Mouse (Mus musculus) midbrain, postnatal 0 days (tissue): ENCODE results near the gene Plppr5. TPM values are rescaled to one million over a fixed set of nuclear protein-coding genes. Genes with fewer than 3 reads are reported as not detected.

ENCODE experiments used
- ATAC-seq: fragments of 200-750 bp; cut with Nextera tagmentation; 2 replicates; pipeline ENCODE4 v1.8.0; 2017; ENCODE audit warnings: moderate number of reproducible peaks, mild to moderate bottlenecking, moderate TSS enrichment, moderate library complexity; ENCODE audit not compliant: low FRiP score
- DNase-seq: peaks from one replicate; pipeline ENCODE4 v3.0.0-alpha.2; 2015; ENCODE audit warnings: low spot score
- H3K27ac ChIP-seq: fragments of 300-500 bp; sonication (generic); 2 replicates; pipeline ENCODE4 v1.5.1; 2014; ENCODE audit warnings: low read depth, mild to moderate bottlenecking, low read length, mixed read lengths
- H3K27me3 ChIP-seq: fragments of 300-500 bp; sonication (generic); 2 replicates; pipeline ENCODE4 v1.6.1; 2014; ENCODE audit warnings: low read length, control low read depth, mixed read lengths; ENCODE audit not compliant: insufficient read depth
- H3K36me3 ChIP-seq: fragments of 300-500 bp; sonication (generic); 2 replicates; pipeline ENCODE4 v1.6.1; 2014; ENCODE audit warnings: low read length, control low read depth, mixed read lengths; ENCODE audit not compliant: insufficient read depth
- H3K4me1 ChIP-seq: fragments of 300-500 bp; sonication (generic); 2 replicates; pipeline ENCODE4 v1.6.1; 2014; ENCODE audit warnings: mild to moderate bottlenecking, control low read depth, antibody characterized with exemption, low read length, mixed read lengths; ENCODE audit not compliant: insufficient read depth
- H3K4me2 ChIP-seq: fragments of 300-500 bp; sonication (generic); 2 replicates; pipeline ENCODE4 v1.6.1; 2014; ENCODE audit warnings: low read depth, mild to moderate bottlenecking, low read length, mixed read lengths; ENCODE audit not compliant: poor library complexity, severe bottlenecking
- H3K4me3 ChIP-seq: fragments of 300-500 bp; sonication (generic); 2 replicates; pipeline ENCODE4 v1.5.1; 2014; ENCODE audit warnings: low read depth, mild to moderate bottlenecking, low read length, moderate library complexity
- H3K9ac ChIP-seq: fragments of 300-500 bp; sonication (generic); replicated peaks from 2 replicates; pipeline ENCODE4 v1.6.1; 2014; ENCODE audit warnings: mild to moderate bottlenecking, low read length, moderate library complexity, mixed read lengths; ENCODE audit not compliant: poor library complexity, severe bottlenecking
- H3K9me3 ChIP-seq: fragments of 300-500 bp; sonication (generic); 2 replicates; pipeline ENCODE4 v1.6.1; 2016; ENCODE audit warnings: low read length, control low read depth
- CTCF ChIP-seq: IDR thresholded peaks from 2 replicates; pipeline ENCODE4 v1.5.1; 2016; ENCODE audit warnings: antibody characterized with exemption, mild to moderate bottlenecking
- WGBS: fragments of 180-500 bp; shearing (Covaris S2); extraction: QIAGEN DNeasy Blood & Tissue Kit; methylation state at CpG from one replicate; pipeline ENCODE4 v1.1.7; 2014; 5-methylcytosine and 5-hydroxymethylcytosine counted together
- polyA plus RNA-seq: library from polyadenylated mRNA; unstranded; fragments of >200 nt; fragmentation: Nextera tagmentation; extraction: Ambion mirVana; gene quantifications from 2 replicates; pipeline ENCODE4 v1.2.1, GENCODE M21; 2015
- total RNA-seq: library from RNA; depleted of rRNA; stranded (reverse); fragments of >200 nt; gene quantifications from 2 replicates; pipeline ENCODE4 v1.2.3, GENCODE M21; 2014; rRNA removed

The Plppr5 gene
- total and polyA plus RNA-seq, 2 experiments from 2014 or later: 14.9 to 25.5 TPM

GRCm38 (mm10) chr3:117729121-117730072 lies 154.8 kb downstream of the Plppr5 start:
- Histone ChIP-seq H3K9me3 (no peaks in the 10 kb centered on the region), H3K4me2 (no peak overlapping the region), H3K36me3 (no peaks in the 10 kb centered on the region), H3K9ac (no peak overlapping the region), H3K27me3 (no peaks in the 10 kb centered on the region), H3K4me3 (no peak overlapping the region), H3K4me1 (no peaks in the 10 kb centered on the region), H3K27ac (no peak overlapping the region)
- ATAC-seq: no peak
- no peak for TF ChIP-seq CTCF
- WGBS: 48% methylated on average over 9 of the region's 9 CpGs
- DNase-seq: peak; percentile 7

GRCm38 (mm10) chr3:117731545-117731944 lies 156.9 kb downstream of the Plppr5 start:
- ATAC-seq: no peak
- no peaks in the 10 kb centered on the region for H3K36me3 ChIP-seq

GRCm38 (mm10) chr3:117732661-117733060 lies 158.0 kb downstream of the Plppr5 start:
- ATAC-seq: no peak
- no peaks in the 10 kb centered on the region for H3K27me3 ChIP-seq
- no peak overlapping the region for H3K9ac ChIP-seq
- no peaks in the 10 kb centered on the region for H3K4me1 ChIP-seq
- H3K4me3 ChIP-seq: no peak overlapping the region
- H3K27ac ChIP-seq: no peak overlapping the region
- H3K4me2 ChIP-seq: no peak overlapping the region
- WGBS: 58% methylated on average over 4 of the region's 4 CpGs
- no peaks in the 10 kb centered on the region for H3K36me3 ChIP-seq
- no peaks in the 10 kb centered on the region for H3K9me3 ChIP-seq
- peak; percentile 68 for DNase-seq
- no peak for TF ChIP-seq CTCF

More at GRCm38 (mm10) chr3:117731545-117731944, 156.9 kb downstream of the Plppr5 start:
- Histone ChIP-seq H3K27ac (no peak overlapping the region), H3K9ac (no peak overlapping the region), H3K4me2 (no peak overlapping the region), H3K4me1 (no peaks in the 10 kb centered on the region), H3K27me3 (no peaks in the 10 kb centered on the region), H3K9me3 (no peaks in the 10 kb centered on the region), H3K4me3 (no peak overlapping the region)
- 40% methylated on average over 3 of the region's 3 CpGs for WGBS
- DNase-seq: peak; percentile 47
- TF ChIP-seq CTCF: no peak

Other genes with a start within 250 kb of the Plppr5 start
- 88.1 and 95.6 TPM in 2 replicates for gene Plppr4, start 214.0 kb upstream of the Plppr5 start, total RNA-seq
- 61.6 and 67.6 TPM in 2 replicates for gene Plppr4, start 214.0 kb upstream of the Plppr5 start, polyA plus RNA-seq